In genomic region chr11:54068520-54069371, GRCm38 (mm10) we compare ENCODE assay signal across 8 mouse cellular contexts. TPM values are rescaled to one million over a fixed set of nuclear protein-coding genes. Genes with fewer than 3 reads are reported as not detected.
DNase-seq lines count a peak whose midpoint lies in the region; ATAC-seq and TF ChIP-seq lines count a peak whose summit lies in the region.

Gene Pdlim4, minus strand, starts transcription at chr11:54069014.

- ATAC-seq in forebrain, embryonic 15.5 days (replicated peaks) = peak; percentile 76
- ATAC-seq in hindbrain, embryonic 13.5 days (ENCODE audit: low FRiP score) = peak; percentile 34
- ATAC-seq in limb, embryonic 14.5 days (ENCODE audit: low FRiP score, low read depth) = peak; percentile 81
- no peak for ATAC-seq in erythroid progenitor cell, adult 5-6 weeks (replicated peaks; ENCODE audit: low FRiP score, poor library complexity, severe bottlenecking)

- 0 out of 2 replicates have a peak within 1 kb of the TSS, but pooled peaks have one; percentile 18 for H3K27ac ChIP-seq in forebrain, embryonic 15.5 days (replicated peaks)
- 0 out of 2 replicates have a peak within 1 kb of the TSS, but pooled peaks have one; percentile 18 for H3K27ac ChIP-seq in hindbrain, embryonic 13.5 days
- peak within 1 kb of the TSS; percentile 79 for H3K27ac ChIP-seq in limb, embryonic 14.5 days (replicated peaks; ENCODE audit: low read depth, low read length)

- peak within 1 kb of the TSS; percentile 67 for H3K9ac ChIP-seq in forebrain, embryonic 15.5 days (replicated peaks)
- peak within 1 kb of the TSS; percentile 78 for H3K9ac ChIP-seq in hindbrain, embryonic 13.5 days
- peak within 1 kb of the TSS; percentile 78 for H3K9ac ChIP-seq in limb, embryonic 14.5 days (ENCODE audit: low read depth, low read length, severe bottlenecking)

- no peaks in the 10 kb centered on the region for H3K36me3 ChIP-seq in forebrain, embryonic 15.5 days
- H3K36me3 ChIP-seq in hindbrain, embryonic 13.5 days = no peaks in the 10 kb centered on the region
- H3K36me3 ChIP-seq in limb, embryonic 14.5 days (ENCODE audit: control insufficient read depth, insufficient read depth, low read length) = peaks cover 13% of the 10 kb centered on the region; the same call in 1 of the 2 replicates

- DNase-seq in kidney, adult 11 months = peak; percentile 9
- DNase-seq in kidney, adult 18-20 months = no peak
- peak; percentile 28 for DNase-seq in T-cell, adult 2 months (ENCODE audit: low spot score)
- peak; percentile 71 for DNase-seq in limb, embryonic 14.5 days (ENCODE audit: low spot score)
- peak; percentile 81 for DNase-seq in neural tube, embryonic 10.5 days (ENCODE audit: extremely low spot score, low spot score)

- no peaks in the 10 kb centered on the region for H3K27me3 ChIP-seq in forebrain, embryonic 15.5 days
- H3K27me3 ChIP-seq in hindbrain, embryonic 13.5 days = peaks cover 35% of the 10 kb centered on the region
- no peaks in the 10 kb centered on the region for H3K27me3 ChIP-seq in limb, embryonic 14.5 days (ENCODE audit: control insufficient read depth, insufficient read depth, low read length)

- TF ChIP-seq POLR2A in limb, embryonic 14.5 days (IDR thresholded peaks at IDR 0.05; ENCODE audit: borderline replicate concordance, extremely low read depth, insufficient read depth, insufficient read length) = no peak

- peak within 1 kb of the TSS; percentile 95 for H3K4me2 ChIP-seq in forebrain, embryonic 15.5 days (replicated peaks)
- peak within 1 kb of the TSS; percentile 88 for H3K4me2 ChIP-seq in hindbrain, embryonic 13.5 days
- peak within 1 kb of the TSS; percentile 83 for H3K4me2 ChIP-seq in limb, embryonic 14.5 days (replicated peaks; ENCODE audit: low read depth, low read length, severe bottlenecking)

- WGBS in forebrain, embryonic 15.5 days = 3% methylated on average over 49 of the region's 61 CpGs
- 2% methylated on average over 56 of the region's 61 CpGs for WGBS in hindbrain, embryonic 13.5 days
- WGBS in limb, embryonic 14.5 days = under 1% methylated on average over 39 of the region's 61 CpGs

- no peaks in the 10 kb centered on the region for H3K9me3 ChIP-seq in forebrain, embryonic 15.5 days
- H3K9me3 ChIP-seq in hindbrain, embryonic 13.5 days = no peaks in the 10 kb centered on the region
- H3K9me3 ChIP-seq in limb, embryonic 14.5 days (ENCODE audit: control insufficient read depth, low read length) = no peaks in the 10 kb centered on the region

- peak within 1 kb of the TSS; percentile 70 for H3K4me3 ChIP-seq in forebrain, embryonic 15.5 days
- H3K4me3 ChIP-seq in hindbrain, embryonic 13.5 days = peak within 1 kb of the TSS; percentile 60
- H3K4me3 ChIP-seq in limb, embryonic 14.5 days (replicated peaks; ENCODE audit: low read length) = peak within 1 kb of the TSS; percentile 78

- peaks cover 25% of the 10 kb centered on the region for H3K4me1 ChIP-seq in forebrain, embryonic 15.5 days
- H3K4me1 ChIP-seq in hindbrain, embryonic 13.5 days (replicated peaks) = peaks cover 27% of the 10 kb centered on the region
- H3K4me1 ChIP-seq in limb, embryonic 14.5 days (ENCODE audit: control insufficient read depth, insufficient read depth, low read length) = peaks cover 41% of the 10 kb centered on the region

RNA-seq across cellular contexts. Expression of gene Pdlim4, which starts in this region (rescaled TPM):
- 42.8 TPM in 2 replicates for polyA plus RNA-seq in forebrain, embryonic 15.5 days (2015; fragmentation: Nextera tagmentation; extraction: Ambion mirVana)
- 30.9 and 31.1 TPM in 2 replicates for polyA plus RNA-seq in hindbrain, embryonic 13.5 days (2015; fragmentation: Nextera tagmentation; extraction: Ambion mirVana)
- polyA plus RNA-seq in limb, embryonic 14.5 days (2012; rRNA removed) = 115 and 157 TPM in 2 replicates
- polyA plus RNA-seq in limb, embryonic 14.5 days (2014; fragmentation: Nextera tagmentation; extraction: Ambion mirVana) = 129 and 141 TPM in 2 replicates
- total RNA-seq in erythroid progenitor cell, adult 5-6 weeks (2015; ENCODE audit: low replicate concordance) = not detected in 2 replicates
- not detected in 2 replicates for total RNA-seq in erythroid progenitor cell, adult 5-6 weeks (2017; ENCODE audit: low replicate concordance)

Comparison
In these comparisons a context has a peak if more than half of its experiments do, and no peak if none do; other contexts are left out.
1. H3K27ac ChIP-seq: peak in every context shown above with its lines; median percentile 79 in limb, embryonic 14.5 days; 18 in forebrain, embryonic 15.5 days; 18 in hindbrain, embryonic 13.5 days.